Mouse (Mus musculus): ENCODE results near the gene Olfr282. TPM values are rescaled to one million over a fixed set of nuclear protein-coding genes. Genes with fewer than 3 reads are reported as not detected.
A peak's percentile ranks its signal among the peaks of the same experiment; 100 is the strongest.

Olfr282 gene
- total RNA-seq, 2 experiments from 2014 or later = not detected

- DNase-seq (ENCODE audit: low spot score in 2 of 2) = no peak
Measured at GRCm38 (mm10) chr15:98471539-98471938, 40.5 kb downstream of the Olfr282 start.

- no peak for DNase-seq (ENCODE audit: low spot score in 2 of 2)
Measured at GRCm38 (mm10) chr15:98474958-98475357, 43.9 kb downstream of the Olfr282 start.

GRCm38 (mm10) chr15:98475382-98475781, 44.4 kb downstream of the Olfr282 start:
- peak; percentile 40 to 44 for DNase-seq (ENCODE audit: low spot score in 2 of 2)

- no peak for DNase-seq (ENCODE audit: low spot score in 2 of 2)
Measured at GRCm38 (mm10) chr15:98476281-98476680, 45.3 kb downstream of the Olfr282 start.

- no peak for DNase-seq (ENCODE audit: low spot score in 2 of 2)
Measured at GRCm38 (mm10) chr15:98479568-98480102, 48.6 kb downstream of the Olfr282 start.

- no peak for DNase-seq (ENCODE audit: low spot score in 2 of 2)
Measured at GRCm38 (mm10) chr15:98482701-98483100, 51.7 kb downstream of the Olfr282 start, which contains the start of gene Lalba. Gene Lalba, minus strand, starts transcription at chr15:98482721.

GRCm38 (mm10) chr15:98483907-98484886, 53.2 kb downstream of the Olfr282 start:
- no peak for DNase-seq (ENCODE audit: low spot score in 2 of 2)

- DNase-seq (ENCODE audit: low spot score in 2 of 2) = no peak
Measured at GRCm38 (mm10) chr15:98486433-98487021, 55.5 kb downstream of the Olfr282 start.

Other genes with a start within 250 kb of the Olfr282 start
- not detected for gene Olfr288, start 235.7 kb upstream of the Olfr282 start, total RNA-seq (2021)
- gene Gm44579, start 210.2 kb upstream of the Olfr282 start, total RNA-seq (2021) = under 1 TPM in 1 of 2 experiments, not detected in 1; 0.18 TPM
- gene Olfr287, start 210.2 kb upstream of the Olfr282 start, total RNA-seq (2021) = under 1 TPM; 0.69 to 0.71 TPM
- gene Olfr286, start 196.8 kb upstream of the Olfr282 start, total RNA-seq (2021) = not detected
- not detected for gene H1fnt, start 173.9 kb upstream of the Olfr282 start, total RNA-seq (2021)
- gene Zfp641, start 135.1 kb upstream of the Olfr282 start, total RNA-seq (2021) = 1 to 10 TPM; 8.2 to 8.5 TPM
- gene Olfr285, start 113.9 kb upstream of the Olfr282 start, total RNA-seq (2021) = not detected
- gene Olfr284, start 90.2 kb upstream of the Olfr282 start, total RNA-seq (2021) = not detected
- gene Olfr283, start 50.3 kb upstream of the Olfr282 start, total RNA-seq (2021) = not detected
- not detected for gene Olfr281, start 21.4 kb downstream of the Olfr282 start, total RNA-seq (2021)
- gene OR5BS1P, start 38.7 kb downstream of the Olfr282 start, total RNA-seq (2021) = not detected
- not detected for gene Lalba, start 51.5 kb downstream of the Olfr282 start, total RNA-seq (2021)
- not detected for gene Olfr279, start 61.2 kb downstream of the Olfr282 start, total RNA-seq (2021)
- 10 to 100 TPM; 71.9 to 73.2 TPM for gene Kansl2, start 103.0 kb downstream of the Olfr282 start, total RNA-seq (2021)
- 10 to 100 TPM; 36.0 to 51.6 TPM for gene Ccnt1, start 139.7 kb downstream of the Olfr282 start, total RNA-seq (2021)
- gene 4930415O20Rik, start 139.8 kb downstream of the Olfr282 start, total RNA-seq (2021) = not detected
- gene Adcy6, start 178.9 kb downstream of the Olfr282 start, total RNA-seq (2021) = 10 to 100 TPM; 41.4 to 44.6 TPM
- gene Cacnb3, start 199.6 kb downstream of the Olfr282 start, total RNA-seq (2021) = 100 to 1,000 TPM; 139 to 147 TPM
- 10 to 100 TPM; 78.3 to 81.4 TPM for gene Ddx23, start 231.7 kb downstream of the Olfr282 start, total RNA-seq (2021)
- 10 to 100 TPM; 31.2 to 34.3 TPM for gene Rnd1, start 246.2 kb downstream of the Olfr282 start, total RNA-seq (2021)